Mouse (Mus musculus): ENCODE measurements around the gene Mat2a.
"Not testable (repeated sequence)": the region's sequence is repeated elsewhere in the genome, so short reads cannot be mapped to it uniquely, and the experiment has no call there.

Gene Mat2a

GRCm38 (mm10) chr6:72456567-72456966 is 17.2 kb upstream of the Mat2a start:
- DNase-seq (ENCODE audit: low read depth, low spot score), result no peak

GRCm38 (mm10) chr6:72454833-72455373 is 15.5 kb upstream of the Mat2a start:
- no peak for DNase-seq (ENCODE audit: low read depth, low spot score)

- peak; percentile 74 for DNase-seq (ENCODE audit: low read depth, low spot score)
These were observed 14.9 kb upstream of the Mat2a start for GRCm38 (mm10) chr6:72454072-72454746.

GRCm38 (mm10) chr6:72453578-72453977 is 14.2 kb upstream of the Mat2a start:
- DNase-seq (ENCODE audit: low read depth, low spot score), result no peak

- no peak for DNase-seq (ENCODE audit: low read depth, low spot score)
These were observed 13.0 kb upstream of the Mat2a start for GRCm38 (mm10) chr6:72452329-72452728.

- not testable (repeated sequence) for DNase-seq (ENCODE audit: low read depth, low spot score)
These were observed 12.4 kb upstream of the Mat2a start for GRCm38 (mm10) chr6:72451778-72452177.

- no peak for DNase-seq (ENCODE audit: low read depth, low spot score)
These were observed 8.1 kb upstream of the Mat2a start for GRCm38 (mm10) chr6:72447487-72447886.

- no peak for DNase-seq (ENCODE audit: low read depth, low spot score)
These were observed 5.7 kb upstream of the Mat2a start for GRCm38 (mm10) chr6:72445011-72445410.

- DNase-seq (ENCODE audit: low read depth, low spot score), result no peak
These were observed 3.7 kb upstream of the Mat2a start for GRCm38 (mm10) chr6:72442921-72443604.

- no peak for DNase-seq (ENCODE audit: low read depth, low spot score)
These were observed 1.0 kb upstream of the Mat2a start for GRCm38 (mm10) chr6:72440186-72440990.

- peak; percentile 92 for DNase-seq (ENCODE audit: low read depth, low spot score)
These were observed 450 bp downstream of the Mat2a start for GRCm38 (mm10) chr6:72438862-72439354.

- DNase-seq (ENCODE audit: low read depth, low spot score), result no peak
These were observed 1.1 kb downstream of the Mat2a start for GRCm38 (mm10) chr6:72438226-72438625.

- no peak for DNase-seq (ENCODE audit: low read depth, low spot score)
These were observed 7.2 kb downstream of the Mat2a start for GRCm38 (mm10) chr6:72432153-72432552.

- no peak for DNase-seq (ENCODE audit: low read depth, low spot score)
These were observed 8.1 kb downstream of the Mat2a start for GRCm38 (mm10) chr6:72430989-72431921.

- DNase-seq (ENCODE audit: low read depth, low spot score), result no peak
These were observed 10.1 kb downstream of the Mat2a start for GRCm38 (mm10) chr6:72429061-72429842.

- DNase-seq (ENCODE audit: low read depth, low spot score), result peak; percentile 59
These were observed 11.3 kb downstream of the Mat2a start for GRCm38 (mm10) chr6:72428036-72428435.

GRCm38 (mm10) chr6:72425646-72426045 is 13.7 kb downstream of the Mat2a start:
- no peak for DNase-seq (ENCODE audit: low read depth, low spot score)

- DNase-seq (ENCODE audit: low read depth, low spot score), result no peak
These were observed 18.5 kb downstream of the Mat2a start for GRCm38 (mm10) chr6:72420901-72421300.

- DNase-seq (ENCODE audit: low read depth, low spot score), result no peak
These were observed 19.6 kb downstream of the Mat2a start for GRCm38 (mm10) chr6:72419806-72420205.

- DNase-seq (ENCODE audit: low read depth, low spot score), result no peak
These were observed 21.1 kb downstream of the Mat2a start for GRCm38 (mm10) chr6:72418279-72418678.

Measured in skeletal muscle tissue, adult 2 months (tissue).